Mouse (Mus musculus): ENCODE data around the gene Ssu72.
"Not testable (repeated sequence)": the region's sequence is repeated elsewhere in the genome, so short reads cannot be mapped to it uniquely, and the experiment has no call there.

Gene Ssu72

GRCm38 (mm10) chr4:155704721-155705591 is at the start of gene Ssu72:
TSS of gene Ssu72 (plus strand) at chr4:155704800.
- peak; percentile 71 for DNase-seq (ENCODE audit: low spot score)

- DNase-seq (ENCODE audit: low spot score) = no peak
Measured at GRCm38 (mm10) chr4:155656214-155656751, 48.3 kb upstream of the Ssu72 start.

- no peak for DNase-seq (ENCODE audit: low spot score)
Measured at GRCm38 (mm10) chr4:155658961-155659360, 45.6 kb upstream of the Ssu72 start.

- DNase-seq (ENCODE audit: low spot score) = no peak
Measured at GRCm38 (mm10) chr4:155660641-155661040, 44.0 kb upstream of the Ssu72 start.

GRCm38 (mm10) chr4:155666903-155667302 is 37.7 kb upstream of the Ssu72 start:
- DNase-seq (ENCODE audit: low spot score) = no peak

GRCm38 (mm10) chr4:155668689-155669597 is 35.7 kb upstream of the Ssu72 start, which contains the start of gene Mib2:
TSS of gene Mib2 (minus strand) at chr4:155669198.
- DNase-seq (ENCODE audit: low spot score) = peak; percentile 85

GRCm38 (mm10) chr4:155669598-155670075 is 35.0 kb upstream of the Ssu72 start:
- no peak for DNase-seq (ENCODE audit: low spot score)

- DNase-seq (ENCODE audit: low spot score) = not testable (repeated sequence)
Measured at GRCm38 (mm10) chr4:155670236-155670635, 34.4 kb upstream of the Ssu72 start.

- DNase-seq (ENCODE audit: low spot score) = no peak
Measured at GRCm38 (mm10) chr4:155672082-155672481, 32.5 kb upstream of the Ssu72 start.

GRCm38 (mm10) chr4:155675991-155676390 is 28.6 kb upstream of the Ssu72 start:
- DNase-seq (ENCODE audit: low spot score) = no peak

- DNase-seq (ENCODE audit: low spot score) = not testable (repeated sequence)
Measured at GRCm38 (mm10) chr4:155683670-155684277, 20.8 kb upstream of the Ssu72 start.

- DNase-seq (ENCODE audit: low spot score) = not testable (repeated sequence)
Measured at GRCm38 (mm10) chr4:155687764-155688163, 16.8 kb upstream of the Ssu72 start.

- no peak for DNase-seq (ENCODE audit: low spot score)
Measured at GRCm38 (mm10) chr4:155690571-155691375, 13.8 kb upstream of the Ssu72 start.

GRCm38 (mm10) chr4:155692421-155692820 is 12.2 kb upstream of the Ssu72 start:
- DNase-seq (ENCODE audit: low spot score) = no peak

- peak; percentile 17 for DNase-seq (ENCODE audit: low spot score)
Measured at GRCm38 (mm10) chr4:155694111-155694481, 10.5 kb upstream of the Ssu72 start, which contains the start of gene Fndc10. TSS of gene Fndc10 (plus strand) at chr4:155694342.

GRCm38 (mm10) chr4:155694482-155695401 is 9.9 kb upstream of the Ssu72 start:
- DNase-seq (ENCODE audit: low spot score) = no peak

- no peak for DNase-seq (ENCODE audit: low spot score)
Measured at GRCm38 (mm10) chr4:155695531-155696062, 9.0 kb upstream of the Ssu72 start.

- DNase-seq (ENCODE audit: low spot score) = no peak
Measured at GRCm38 (mm10) chr4:155696261-155697255, 8.0 kb upstream of the Ssu72 start.
